Mouse (Mus musculus) CH12.LX (cell line): ENCODE measurements at regions not wholly inside any gene's neighbourhood (a gene's known extent, or its start where the extent isn't known, plus 50 kb on each side); places are given as distances from the start of the nearest gene placed in this dataset.

Source experiments
- DNase-seq: peaks from one replicate; pipeline ENCODE4 v3.0.0-alpha.2; 2013; ENCODE audit errors: extremely low read depth
- H3K27ac ChIP-seq: 2 replicates; pipeline ENCODE4 v1.5.1; 2012; ENCODE audit warnings: low read depth, mild to moderate bottlenecking, control low read depth, moderate library complexity; ENCODE audit not compliant: insufficient read depth
- H3K27me3 ChIP-seq: replicated peaks from 2 replicates; pipeline ENCODE3; 2012; ENCODE audit warnings: inconsistent platforms
- H3K36me3 ChIP-seq, 2 experiments: replicated peaks in 1 of 2; 2 replicates each; pipeline versions ENCODE3 to v1.6.1; 2012; ENCODE audit warnings: inconsistent platforms in 1 of 2, low read length in 1 of 2, mild to moderate bottlenecking in 1 of 2, mixed read lengths in 1 of 2, moderate library complexity in 1 of 2; ENCODE audit not compliant: control insufficient read depth in 1 of 2, insufficient read depth in 1 of 2
- H3K4me1 ChIP-seq, 2 experiments: 2 replicates each; pipeline ENCODE4 v1.6.1; 2012; ENCODE audit warnings: inconsistent platforms in 1 of 2, moderate library complexity in 1 of 2; ENCODE audit not compliant: insufficient read depth in 2 of 2, control insufficient read depth in 1 of 2
- H3K4me2 ChIP-seq: 2 replicates; pipeline ENCODE4 v1.6.1; 2012; ENCODE audit warnings: low read depth, mild to moderate bottlenecking, control low read depth; ENCODE audit not compliant: poor library complexity, insufficient read depth, severe bottlenecking
- H3K4me3 ChIP-seq, 3 experiments: fragments of 150-350 bp in 1 of 3; sonication (generic) in 1 of 3; replicated peaks in 1 of 3; 2 replicates each; pipeline versions ENCODE3 to v1.5.1; 2011 to 2012; ENCODE audit warnings: low read depth in 2 of 3, low read length in 2 of 3, mild to moderate bottlenecking in 2 of 3, moderate library complexity in 2 of 3, control low read depth in 1 of 3, improper control_type of control experiment in 1 of 3, inconsistent platforms in 1 of 3, mixed read lengths in 1 of 3; ENCODE audit not compliant: poor library complexity in 1 of 3
- H3K79me2 ChIP-seq: replicated peaks from 2 replicates; pipeline ENCODE4 v1.6.1; 2012; ENCODE audit warnings: mild to moderate bottlenecking, moderate library complexity; ENCODE audit not compliant: control insufficient read depth, poor library complexity, insufficient read depth, severe bottlenecking; ENCODE audit errors: extremely low read depth
- H3K9ac ChIP-seq: 2 replicates; pipeline ENCODE4 v1.6.1; 2012; ENCODE audit warnings: low read depth, mild to moderate bottlenecking, control low read depth, moderate library complexity; ENCODE audit not compliant: insufficient read depth
- H3K9me3 ChIP-seq: replicated peaks from 2 replicates; pipeline ENCODE3; 2012; ENCODE audit warnings: low read length, inconsistent platforms, mixed read lengths
- BHLHE40 ChIP-seq: IDR thresholded peaks from 2 replicates; pipeline ENCODE4 v1.6.1; 2011; ENCODE audit warnings: mild to moderate bottlenecking, low read depth, low read length, improper control_type of control experiment
- CHD1 ChIP-seq: IDR thresholded peaks from 2 replicates; pipeline ENCODE4 v1.6.1; 2012; ENCODE audit warnings: low read depth, low read length, improper control_type of control experiment, inconsistent platforms
- CHD2 ChIP-seq: IDR thresholded peaks from 2 replicates; pipeline ENCODE4 v1.6.1; 2011; ENCODE audit warnings: low read length, improper control_type of control experiment
- CTCF ChIP-seq, 2 experiments: IDR thresholded peaks in 1 of 2; conservative IDR thresholded peaks in 1 of 2; 2 replicates each; pipeline ENCODE4 v1.5.1; 2011 to 2012; ENCODE audit warnings: low read depth in 2 of 2, low read length in 2 of 2, improper control_type of control experiment in 1 of 2, inconsistent platforms in 1 of 2, mild to moderate bottlenecking in 1 of 2, moderate library complexity in 1 of 2
- E2F4 ChIP-seq: IDR thresholded peaks from 2 replicates; pipeline ENCODE4 v1.6.1; 2011; ENCODE audit warnings: low read depth, low read length, improper control_type of control experiment; ENCODE audit not compliant: insufficient replicate concordance
- ELF1 ChIP-seq: IDR thresholded peaks from 2 replicates; pipeline ENCODE4 v1.6.1; 2014; ENCODE audit warnings: low read depth, mild to moderate bottlenecking, inconsistent platforms, low read length, improper control_type of control experiment
- EP300 ChIP-seq: IDR thresholded peaks from 2 replicates; pipeline ENCODE4 v1.6.1; 2011; ENCODE audit warnings: low read length, improper control_type of control experiment
- HCFC1 ChIP-seq: IDR thresholded peaks from 2 replicates; pipeline ENCODE4 v1.6.1; 2012; ENCODE audit warnings: low read depth, mild to moderate bottlenecking, inconsistent platforms, low read length, improper control_type of control experiment
- IRF4 ChIP-seq: IDR thresholded peaks from 2 replicates; pipeline ENCODE4 v1.6.1; 2014; ENCODE audit warnings: low read depth, mild to moderate bottlenecking, inconsistent platforms, low read length, improper control_type of control experiment
- JUN ChIP-seq: IDR thresholded peaks from 2 replicates; pipeline ENCODE4 v1.6.1; 2011; ENCODE audit warnings: low read depth, mild to moderate bottlenecking, low read length, improper control_type of control experiment, moderate library complexity; ENCODE audit not compliant: insufficient read depth
- MEF2A ChIP-seq: IDR thresholded peaks from 2 replicates; pipeline ENCODE4 v1.6.1; 2014; ENCODE audit warnings: low read depth, mild to moderate bottlenecking, inconsistent platforms, low read length, improper control_type of control experiment, borderline replicate concordance
- MXI1 ChIP-seq: IDR thresholded peaks from 2 replicates; pipeline ENCODE4 v1.6.1; 2011; ENCODE audit warnings: mild to moderate bottlenecking, low read depth, low read length, improper control_type of control experiment
- NRF1 ChIP-seq: IDR thresholded peaks from 2 replicates; pipeline ENCODE4 v1.6.1; 2014; ENCODE audit warnings: low read depth, mild to moderate bottlenecking, inconsistent platforms, low read length, improper control_type of control experiment, moderate library complexity
- POLR2AphosphoS2 ChIP-seq: IDR thresholded peaks from 2 replicates; pipeline ENCODE4 v1.6.1; 2011; ENCODE audit warnings: low read depth, low read length, improper control_type of control experiment
- SMC3 ChIP-seq: IDR thresholded peaks from 2 replicates; pipeline ENCODE4 v1.6.1; 2011; ENCODE audit warnings: low read depth, low read length, improper control_type of control experiment
- TBP ChIP-seq: conservative IDR thresholded peaks from 2 replicates; pipeline ENCODE4 v1.6.1; 2011; ENCODE audit warnings: low read depth, low read length, improper control_type of control experiment
- TCF12 ChIP-seq: IDR thresholded peaks from 2 replicates; pipeline ENCODE4 v1.6.1; 2014; ENCODE audit warnings: low read depth, mild to moderate bottlenecking, inconsistent platforms, low read length, improper control_type of control experiment
- ZC3H11A ChIP-seq: IDR thresholded peaks from 2 replicates; pipeline ENCODE4 v1.6.1; 2012; ENCODE audit warnings: low read depth, mild to moderate bottlenecking, inconsistent platforms, low read length, improper control_type of control experiment
- ZKSCAN1 ChIP-seq: IDR thresholded peaks from 2 replicates; pipeline ENCODE4 v1.6.1; 2012; ENCODE audit warnings: low read depth, inconsistent platforms, low read length, improper control_type of control experiment, borderline replicate concordance
- ZMIZ1 ChIP-seq: IDR thresholded peaks from 2 replicates; pipeline ENCODE4 v1.6.1; 2012; ENCODE audit warnings: low read depth, mild to moderate bottlenecking, inconsistent platforms, low read length, improper control_type of control experiment
- dilution Hi-C: fragments of 300-500 bp; cut with MboI; formaldehyde crosslinking; loops from 2 replicates; pipeline ENCODE4 v1.14.3; 2020; ENCODE audit warnings: low sequenced_read_pairs; ENCODE audit not compliant: extremely low pct_unique_long_range_greater_than_20kb, extremely low pct_ligation_motif_present
- in situ Hi-C: fragments of 300-500 bp; cut with MboI; formaldehyde crosslinking; loops from 3 replicates; pipeline ENCODE4 v1.14.3; 2019; ENCODE audit warnings: low sequenced_read_pairs, low pct_ligation_motif_present, low pct_unique_long_range_greater_than_20kb, mixed read lengths

- Histone ChIP-seq H3K27ac (no peak overlapping the region), H3K9ac (no peak overlapping the region), H3K27me3 (peaks cover 1% of the 10 kb centered on the region), H3K79me2 (no peaks in the 10 kb centered on the region), H3K4me1 (peaks cover 0 to under 1% of the 10 kb centered on the region in 2 experiments; a peak in 1 of 4 replicates), H3K4me2 (no peak overlapping the region), H3K9me3 (peaks cover 12% of the 10 kb centered on the region), H3K4me3 (no peak overlapping the region), H3K36me3 (no peaks in the 10 kb centered on the region)
- dilution Hi-C loops, result no loop called here
- DNase-seq, result no peak
- TF ChIP-seq EP300 (no peak), ELF1 (no peak), ZC3H11A (no peak), ZMIZ1 (no peak), MEF2A (no peak), TCF12 (no peak), SMC3 (no peak)
- in situ Hi-C loops, result no loop called here
Observed at GRCm38 (mm10) chr17:84051212-84051611, 136.5 kb downstream of the Zfp36l2 start.

GRCm38 (mm10) chr17:84048533-84048932, 139.2 kb downstream of the Zfp36l2 start:
- H3K36me3 ChIP-seq, result no peaks in the 10 kb centered on the region
- H3K27me3 ChIP-seq, result no peaks in the 10 kb centered on the region
- no peak overlapping the region for H3K4me2 ChIP-seq
- no peak overlapping the region for H3K4me3 ChIP-seq
- dilution Hi-C loops, result no loop called here
- in situ Hi-C loops, result no loop called here
- TF ChIP-seq IRF4 (no peak), SMC3 (no peak), ZKSCAN1 (no peak), CHD2 (no peak), CTCF (conservative IDR thresholded peaks at IDR 0.05 in 1 of 2, IDR thresholded peaks at IDR 0.05 in 1 of 2; ENCODE audit: low read depth in 2 of 2, low read length in 2 of 2) (no peak), NRF1 (no peak), BHLHE40 (no peak), POLR2AphosphoS2 (no peak), ZC3H11A (no peak), TBP (no peak), CHD1 (no peak), HCFC1 (no peak), TCF12 (no peak), MEF2A (no peak), ZMIZ1 (no peak), MXI1 (no peak), JUN (no peak), E2F4 (no peak)
- DNase-seq, result no peak
- peaks cover 12% of the 10 kb centered on the region for H3K9me3 ChIP-seq
- 0 out of 4 replicates have a peak, but pooled peaks cover 0 to 3% of the 10 kb centered on the region in 2 experiments for H3K4me1 ChIP-seq
- no peaks in the 10 kb centered on the region for H3K79me2 ChIP-seq
- no peak overlapping the region for H3K27ac ChIP-seq
- H3K9ac ChIP-seq, result no peak overlapping the region
